Mouse (Mus musculus) WW6 (cell line): ENCODE measurements around the gene Cabin1.

ENCODE experiments used
- DNase-seq: peaks from one replicate; pipeline ENCODE4 v3.0.0-alpha.2; 2013; ENCODE audit warnings: low read depth, low spot score

The Cabin1 gene

DNA sequence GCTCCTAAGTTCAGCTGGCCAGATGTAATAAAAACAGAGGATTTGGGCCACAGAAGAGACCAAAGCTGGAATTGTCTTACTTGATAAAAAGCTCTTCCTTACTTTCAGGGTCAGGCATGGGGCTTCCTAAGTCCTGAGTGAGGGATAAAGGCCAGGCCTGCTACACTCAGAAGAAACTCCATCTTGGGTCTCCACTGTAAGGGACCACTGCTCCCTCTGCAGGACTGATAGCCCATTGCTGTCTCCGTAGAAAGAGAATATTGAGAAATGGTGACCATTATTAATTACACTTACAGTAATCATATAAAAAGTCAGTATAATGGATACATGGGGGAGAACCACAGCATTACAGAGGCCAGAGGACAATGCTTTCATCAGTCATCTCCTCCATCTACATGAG, 60.6 kb downstream of the Cabin1 start:
- no peak for DNase-seq

DNA sequence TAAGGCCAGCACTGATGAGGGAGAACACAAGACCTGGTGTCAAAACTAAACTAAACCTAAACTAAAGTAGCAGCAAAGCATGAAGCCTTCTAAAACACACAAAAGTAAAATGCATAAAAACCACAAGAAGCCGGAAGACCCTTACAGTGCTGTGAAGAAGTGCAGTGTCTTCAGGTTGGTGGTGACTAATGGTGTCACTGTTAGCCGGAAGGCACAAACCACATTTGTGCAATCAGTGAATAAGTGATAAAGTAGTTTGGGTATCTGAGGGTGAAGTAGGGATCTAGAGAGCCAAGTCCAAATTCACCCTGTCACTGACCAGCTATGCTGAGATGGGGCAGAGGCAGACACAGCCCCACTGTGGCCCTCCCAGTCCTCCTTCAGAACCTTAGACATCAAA, 61.6 kb downstream of the Cabin1 start:
- DNase-seq = no peak

DNA sequence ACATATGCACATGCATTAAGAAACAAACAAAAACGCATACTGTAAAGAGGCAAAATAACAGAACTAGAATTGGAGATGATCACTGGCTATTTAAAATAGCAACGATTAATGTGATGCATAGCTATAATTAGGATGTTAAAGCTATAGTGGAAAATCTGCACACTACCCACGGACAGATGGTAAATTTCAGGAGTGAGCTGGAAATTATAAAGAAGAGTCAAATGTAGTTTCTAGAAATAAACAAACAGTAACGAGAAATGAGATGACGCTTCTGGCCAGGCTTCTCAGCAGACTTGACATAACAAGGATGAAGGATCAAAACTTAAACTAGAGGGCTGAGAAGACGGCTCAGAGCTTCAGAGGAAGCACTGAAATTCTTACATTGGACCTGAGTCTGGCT, 62.9 kb downstream of the Cabin1 start:
- DNase-seq = no peak

DNA sequence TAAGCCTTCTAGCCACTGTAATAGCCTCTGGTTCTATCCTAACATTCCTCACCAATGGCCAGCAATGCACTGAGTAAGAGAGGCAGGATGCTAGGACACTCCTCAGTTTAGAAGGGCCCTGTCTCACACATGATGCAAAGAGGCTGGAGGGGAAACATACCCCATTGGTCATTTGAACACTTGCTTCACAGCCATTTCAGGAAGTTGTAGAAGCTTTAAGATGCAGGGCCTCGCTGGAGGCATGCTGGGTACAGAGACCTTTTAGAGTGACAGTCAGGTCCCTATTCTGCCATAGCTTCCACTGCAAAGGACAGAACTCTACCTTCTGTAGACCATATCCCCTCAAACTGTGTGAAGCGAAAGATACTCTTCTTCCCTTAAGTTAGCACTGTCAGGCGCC, 66.4 kb downstream of the Cabin1 start:
- no peak for DNase-seq

DNA sequence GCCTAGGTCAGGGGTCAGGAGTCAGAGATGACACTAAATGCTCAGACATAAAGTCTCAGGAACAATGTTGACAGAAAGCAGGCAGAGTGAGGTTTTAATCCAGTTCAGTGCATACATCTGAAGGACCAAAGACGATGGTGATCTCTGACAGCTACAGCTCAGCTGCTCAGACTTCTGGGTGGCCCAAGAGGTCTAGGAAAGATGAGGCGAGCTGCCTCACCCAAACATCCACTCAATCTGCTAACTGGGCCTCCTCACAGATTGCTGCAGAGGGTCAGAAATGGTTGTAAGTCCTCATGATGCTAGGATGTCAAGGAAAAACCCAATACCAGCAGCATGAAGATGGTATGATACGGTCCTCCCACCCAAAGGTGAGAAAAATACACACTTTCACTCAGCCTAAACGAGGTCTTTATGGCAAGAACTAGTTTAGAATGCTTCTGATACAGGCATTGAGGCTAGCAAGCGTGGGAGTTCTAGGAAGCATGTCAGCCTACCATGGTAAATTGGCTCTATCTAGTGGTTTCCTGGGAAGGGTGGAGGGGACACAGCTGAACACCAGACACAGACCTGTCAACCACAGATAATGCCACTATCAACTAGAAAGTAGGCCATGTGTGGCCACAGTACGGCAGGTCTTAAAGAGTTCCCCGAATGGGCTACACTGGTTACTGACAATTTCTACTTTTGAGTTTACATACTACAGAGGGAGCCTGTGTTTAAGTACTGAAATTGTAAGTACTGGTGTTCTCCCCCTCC, 67.4 kb downstream of the Cabin1 start:
- DNase-seq = no peak

DNA sequence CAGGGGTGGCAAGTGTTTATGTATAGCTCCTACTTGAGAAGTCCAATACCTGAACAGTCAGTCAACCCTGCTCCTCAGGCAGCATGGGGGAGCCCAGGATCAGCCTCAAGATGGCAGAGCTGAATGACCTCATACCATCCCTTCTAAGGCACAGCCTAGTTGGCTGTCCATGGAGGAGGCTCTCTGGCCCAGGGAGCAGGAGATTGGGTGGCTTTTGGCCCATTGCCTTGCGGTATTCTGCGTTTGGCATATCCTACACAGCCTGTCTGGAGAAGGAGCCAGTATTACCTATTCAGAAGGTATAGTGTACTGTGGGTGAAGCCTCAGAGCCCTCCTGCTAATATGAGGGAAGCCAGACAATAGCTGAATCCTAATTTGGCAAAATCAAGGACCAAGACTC, 68.6 kb downstream of the Cabin1 start:
- DNase-seq = no peak

DNA sequence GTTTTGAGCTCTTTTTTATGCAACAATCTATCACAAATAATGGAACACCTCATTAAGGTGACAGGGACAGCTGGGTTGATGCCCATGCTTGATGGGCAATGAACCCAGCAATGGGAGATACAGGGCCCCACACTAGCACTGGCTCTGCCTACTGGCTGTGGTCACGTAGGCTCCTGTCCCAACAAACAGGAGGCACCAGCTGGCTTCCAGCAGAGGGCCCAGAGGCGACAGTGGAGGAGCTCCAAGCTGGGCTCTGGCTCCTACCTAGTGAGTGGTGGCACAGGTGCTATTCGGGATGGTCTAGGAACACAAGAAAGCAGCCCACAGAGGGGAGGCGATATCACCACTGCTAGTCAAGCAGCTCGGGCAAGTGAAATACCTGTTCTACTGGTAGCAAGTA, 69.1 kb downstream of the Cabin1 start:
- no peak for DNase-seq

DNA sequence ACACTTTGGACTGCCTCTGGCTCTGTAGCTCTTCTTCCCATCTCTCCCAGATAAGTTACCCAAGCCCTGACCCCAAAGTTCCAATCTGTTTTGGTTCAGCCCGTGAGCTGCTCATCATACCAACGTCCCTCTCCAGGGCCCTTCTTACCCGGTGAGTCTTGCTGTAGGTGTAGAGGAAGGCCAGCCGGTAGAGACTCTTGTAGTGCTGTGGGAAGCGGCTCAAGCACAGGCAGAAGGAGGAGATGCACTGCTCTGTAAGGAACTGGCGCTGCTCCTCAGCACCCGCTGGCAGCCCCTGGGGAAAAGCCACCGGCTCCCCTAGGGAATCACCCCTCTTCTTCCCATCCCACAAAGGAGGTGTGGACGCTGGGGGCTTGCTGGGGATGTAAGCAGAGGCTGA, 69.6 kb downstream of the Cabin1 start:
- DNase-seq = no peak

DNA sequence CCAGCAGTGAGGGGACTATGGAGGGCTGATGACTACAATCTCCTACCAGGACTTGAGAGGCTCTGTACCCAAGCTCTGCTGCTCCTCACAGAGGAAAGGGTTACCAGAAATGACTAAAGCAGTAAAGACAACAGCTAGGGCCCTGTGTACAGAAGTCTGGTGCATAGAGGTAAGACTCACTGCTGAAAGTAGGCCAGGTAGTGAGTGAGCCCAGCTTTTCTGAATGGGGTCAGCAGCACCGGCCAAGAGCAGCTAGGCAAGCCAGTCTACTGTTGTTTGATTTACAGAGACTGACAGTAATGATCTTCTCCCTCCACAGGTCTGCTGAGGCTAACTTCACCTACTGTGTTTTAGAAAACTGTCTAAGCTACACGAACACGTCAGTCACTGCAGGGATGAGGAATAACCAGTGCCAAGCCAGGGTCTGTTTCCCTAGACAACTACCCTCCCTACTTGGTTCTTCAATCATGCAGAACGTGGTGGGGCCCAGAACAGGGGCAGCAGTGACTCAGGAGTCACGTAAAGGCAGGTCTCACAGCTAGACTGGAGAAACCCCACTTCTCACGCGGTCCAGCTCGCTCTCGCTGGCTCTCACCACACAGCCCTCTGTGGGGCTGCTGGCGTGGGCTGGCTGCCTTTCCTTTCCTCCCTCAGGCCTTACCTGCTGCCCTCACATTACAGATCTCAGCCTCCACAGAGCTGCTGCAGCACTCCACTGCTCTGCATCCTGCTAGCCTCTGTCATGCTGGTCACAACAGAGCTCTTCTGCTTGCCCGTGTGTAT, 70.5 kb downstream of the Cabin1 start:
- DNase-seq = no peak

DNA sequence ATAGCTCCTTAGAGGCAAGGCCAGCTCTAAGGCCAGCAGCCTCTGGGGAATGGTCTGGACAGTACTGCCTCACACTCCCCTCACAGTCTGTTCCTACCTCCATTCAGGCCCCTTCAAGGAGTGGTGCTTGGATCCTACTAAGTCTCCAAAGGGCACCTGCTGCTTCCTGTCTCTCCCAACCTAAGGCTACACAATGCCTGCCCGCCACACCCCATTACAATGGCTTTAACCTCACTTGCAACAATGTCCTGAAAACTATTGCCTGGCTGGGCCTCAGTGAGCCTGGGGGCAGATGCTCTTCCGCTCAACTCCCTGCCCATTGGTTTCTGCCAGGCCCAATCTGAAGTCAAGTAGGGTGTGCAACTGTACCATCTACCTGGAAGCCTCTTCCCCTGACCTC, 75.5 kb downstream of the Cabin1 start:
- DNase-seq = no peak

DNA sequence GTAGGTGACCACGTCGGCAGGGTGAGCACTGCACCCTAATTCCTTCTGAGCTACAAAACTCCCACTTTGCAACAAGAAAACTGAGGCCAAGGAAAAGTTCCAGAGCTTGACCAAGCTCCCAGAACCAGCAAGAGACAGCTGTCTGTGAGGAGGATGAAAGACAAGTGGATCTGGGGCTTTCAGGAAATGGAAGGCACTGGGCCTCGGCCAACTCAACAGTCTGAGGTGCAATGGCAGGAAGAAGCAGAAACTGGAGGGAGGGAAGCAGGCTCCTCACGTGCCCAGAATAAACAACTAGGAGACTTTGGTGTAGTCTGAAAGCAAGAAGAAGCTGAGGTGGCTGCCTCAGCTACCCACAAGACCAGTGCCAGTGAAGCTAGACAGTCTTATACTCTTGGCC, 77.4 kb downstream of the Cabin1 start:
- no peak for DNase-seq

DNA sequence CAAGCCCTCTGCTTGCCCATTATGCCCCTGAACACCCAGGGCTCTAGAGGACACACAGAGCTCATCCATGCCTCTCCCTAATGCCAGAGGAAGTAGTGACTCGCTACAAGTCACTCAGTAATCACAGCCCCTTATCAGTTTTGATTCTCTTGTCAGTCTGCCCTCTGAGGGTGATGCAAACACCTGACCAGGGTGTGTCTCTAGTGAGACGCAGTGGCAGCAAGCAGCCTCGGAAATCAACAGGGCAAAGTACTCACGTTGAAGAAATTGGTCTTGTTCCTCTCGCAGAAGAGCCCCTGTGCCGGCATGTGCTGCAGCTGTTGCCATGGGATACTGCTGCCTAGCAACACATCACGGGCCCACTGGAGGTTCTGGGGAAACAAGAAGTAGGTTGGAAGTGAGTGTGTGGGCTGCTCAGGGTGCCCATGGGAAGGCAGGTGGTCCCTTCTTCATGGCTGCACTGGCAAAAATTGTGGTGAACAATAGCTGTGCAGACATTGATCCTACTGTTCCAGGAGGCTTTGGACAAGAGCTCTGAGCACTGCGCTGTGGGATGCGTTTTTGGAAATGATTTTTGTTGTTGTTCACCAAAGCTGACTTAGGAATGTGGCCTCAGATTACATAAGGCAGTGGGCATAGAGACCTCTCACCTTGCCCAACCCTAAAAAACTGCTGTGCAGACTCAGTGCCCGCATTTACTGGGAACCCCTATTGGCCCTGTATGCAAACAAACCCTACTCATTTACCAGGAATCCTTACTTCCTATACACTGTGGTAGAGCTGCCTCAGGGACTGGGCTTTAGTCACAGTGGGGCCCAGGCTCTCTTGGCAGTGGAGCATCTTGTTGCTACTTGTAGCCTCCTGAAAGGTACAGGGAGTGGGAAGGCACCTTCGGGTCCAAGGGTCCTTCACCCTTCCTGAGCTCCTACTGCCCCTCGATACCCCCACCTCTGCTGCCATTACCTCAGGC, 79.8 kb downstream of the Cabin1 start:
- DNase-seq = no peak

DNA sequence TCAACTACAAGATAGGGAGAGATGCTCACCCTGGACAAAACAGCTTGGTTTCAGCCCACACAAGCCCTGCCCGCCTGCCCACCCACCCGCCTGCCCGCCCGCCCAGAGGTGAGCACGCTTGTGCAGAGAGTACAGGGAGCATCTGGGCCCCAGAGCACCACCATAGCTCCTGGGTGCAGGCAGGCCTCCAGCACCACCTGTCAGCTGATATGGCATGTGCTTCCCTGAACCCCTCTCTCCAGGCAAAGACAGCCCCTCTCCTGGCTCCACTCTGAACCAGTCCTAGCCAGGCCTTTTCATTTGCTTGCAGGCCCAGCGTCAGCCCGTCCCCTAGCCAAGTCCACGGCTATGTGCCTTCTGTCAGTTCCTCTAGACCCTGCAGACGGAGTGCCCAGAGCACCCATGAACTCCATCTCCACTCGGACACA, 83.6 kb downstream of the Cabin1 start:
- no peak for DNase-seq

DNA sequence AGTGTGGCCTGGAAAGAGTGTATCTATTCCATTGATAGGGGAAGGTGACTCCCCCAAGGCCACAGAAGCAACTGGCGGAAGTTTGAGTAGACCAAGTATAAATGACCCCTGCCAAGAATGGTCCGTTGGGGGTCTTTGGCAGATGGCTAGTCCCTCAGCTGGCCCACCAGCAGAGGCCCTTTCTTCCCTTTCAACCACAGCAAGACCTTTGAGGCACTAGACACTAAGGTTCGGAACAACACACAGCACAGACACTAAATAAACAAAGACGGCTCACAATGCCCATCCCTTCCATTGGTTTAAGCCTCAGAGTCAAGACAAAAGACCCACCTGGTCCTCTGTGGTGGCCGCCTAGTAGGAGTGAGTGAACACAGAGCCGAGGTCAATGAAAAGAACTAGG, 84.9 kb downstream of the Cabin1 start:
- no peak for DNase-seq

DNA sequence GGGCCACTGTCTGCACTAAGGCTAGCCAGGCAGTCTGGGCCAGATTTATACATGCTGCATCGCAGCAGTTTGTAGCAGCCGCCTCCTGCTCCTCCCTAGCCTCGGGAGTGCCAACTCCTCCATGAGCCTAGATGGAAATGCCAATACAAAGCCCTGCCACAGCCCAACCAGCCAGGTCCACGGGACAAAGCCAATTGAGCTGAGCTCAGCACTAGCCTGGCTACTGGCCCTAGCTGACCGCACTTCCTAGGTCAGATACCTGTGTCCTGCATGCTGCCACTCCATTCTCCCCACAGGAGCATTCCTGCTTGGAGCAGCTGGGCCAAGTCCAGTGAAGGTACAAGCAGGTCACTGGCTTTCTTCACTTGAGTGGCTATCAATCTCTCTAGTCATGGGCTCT, 86.2 kb downstream of the Cabin1 start:
- no peak for DNase-seq

DNA sequence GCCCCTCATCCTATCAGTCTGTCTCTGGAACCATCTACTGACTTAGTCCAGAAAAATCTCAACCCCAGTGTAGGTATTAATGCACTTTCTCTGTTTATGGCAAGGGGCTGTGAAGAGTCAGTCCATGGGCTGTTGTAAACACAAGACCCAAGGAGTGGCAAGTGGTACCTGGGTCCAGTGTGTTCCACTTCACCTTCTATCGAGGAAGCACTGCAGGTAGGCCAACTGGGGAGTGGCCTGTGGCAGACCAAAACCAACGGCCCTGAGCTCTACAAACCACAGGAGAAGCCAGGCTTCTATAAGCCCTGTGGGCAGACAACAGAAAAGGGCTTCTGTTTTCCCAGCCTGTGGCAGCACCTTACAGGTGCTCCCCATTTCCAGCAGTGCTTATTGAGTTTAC, 86.6 kb downstream of the Cabin1 start:
- no peak for DNase-seq

DNA sequence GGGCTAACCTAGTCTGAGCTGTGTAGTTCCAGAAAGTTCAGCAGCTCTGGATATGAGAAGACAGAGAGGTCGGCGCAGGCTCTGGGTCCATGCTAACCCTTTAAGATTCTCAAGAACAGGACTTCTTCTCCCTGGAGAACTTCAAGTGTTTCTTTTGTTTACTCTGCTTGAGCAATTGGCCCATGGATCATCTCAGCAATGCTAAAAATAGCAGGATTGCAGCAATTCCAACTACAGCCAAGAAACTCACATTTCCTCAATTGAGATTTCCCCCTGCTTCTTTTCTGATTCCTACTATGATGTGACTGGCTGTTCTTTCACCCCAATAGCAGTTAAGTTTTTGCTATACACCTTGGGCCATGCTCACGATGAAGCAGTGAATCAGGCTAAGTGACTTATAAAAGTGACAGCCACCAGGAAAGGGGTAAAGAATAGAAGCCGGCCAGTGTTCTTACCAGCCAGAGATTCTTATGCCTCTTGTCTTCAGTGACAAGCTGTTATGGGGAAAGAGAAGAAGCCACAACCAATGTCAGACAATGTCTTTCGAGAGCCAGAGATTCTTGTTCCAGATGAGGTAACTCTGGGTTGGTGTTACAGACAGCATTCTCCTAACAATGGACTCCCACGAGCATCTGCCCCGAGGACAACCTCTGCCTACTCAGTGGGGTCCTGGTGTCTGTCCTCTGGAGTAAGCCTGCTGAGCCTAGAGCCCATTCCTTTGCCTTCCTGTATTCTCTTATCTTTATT, 87.1 kb downstream of the Cabin1 start:
- DNase-seq = no peak

DNA sequence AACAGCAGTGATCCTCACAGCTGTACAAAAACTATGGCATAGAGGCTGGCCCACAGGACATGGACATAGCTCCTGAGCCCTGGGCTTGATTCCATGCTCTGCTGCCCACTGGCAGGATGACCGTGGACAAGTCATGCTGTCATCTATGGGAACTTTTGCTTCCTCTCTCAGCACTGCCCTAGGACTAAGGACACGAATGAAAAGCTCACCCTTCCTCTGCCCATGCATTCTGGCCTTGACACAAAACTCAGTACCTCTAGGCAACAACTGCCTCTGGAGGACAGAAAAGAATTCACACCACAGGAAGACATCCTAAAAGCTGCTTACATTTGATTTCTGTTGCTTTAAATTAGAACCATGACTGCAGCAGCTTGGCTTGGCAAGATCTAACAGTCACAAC, 87.9 kb downstream of the Cabin1 start:
- no peak for DNase-seq

DNA sequence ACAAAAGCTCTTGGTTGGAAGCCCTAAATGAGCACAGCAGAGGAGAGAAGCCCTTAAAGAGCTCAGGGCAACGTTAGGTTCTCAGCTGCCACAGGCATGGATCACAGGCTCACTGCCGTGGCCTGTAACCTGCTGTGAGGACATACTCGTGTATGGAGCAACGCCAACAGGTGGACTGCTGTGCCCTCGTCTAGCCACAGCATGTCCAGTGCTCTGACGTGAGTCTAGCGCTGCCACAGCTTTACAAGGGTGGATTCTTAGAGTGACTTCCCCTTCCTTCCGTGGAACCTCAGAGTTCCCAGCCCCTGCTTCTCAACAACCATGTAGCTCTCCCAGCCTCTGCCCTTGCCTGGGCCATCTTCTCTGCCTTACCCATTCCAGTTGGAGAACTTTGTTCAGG, 88.5 kb downstream of the Cabin1 start:
- DNase-seq = no peak

DNA sequence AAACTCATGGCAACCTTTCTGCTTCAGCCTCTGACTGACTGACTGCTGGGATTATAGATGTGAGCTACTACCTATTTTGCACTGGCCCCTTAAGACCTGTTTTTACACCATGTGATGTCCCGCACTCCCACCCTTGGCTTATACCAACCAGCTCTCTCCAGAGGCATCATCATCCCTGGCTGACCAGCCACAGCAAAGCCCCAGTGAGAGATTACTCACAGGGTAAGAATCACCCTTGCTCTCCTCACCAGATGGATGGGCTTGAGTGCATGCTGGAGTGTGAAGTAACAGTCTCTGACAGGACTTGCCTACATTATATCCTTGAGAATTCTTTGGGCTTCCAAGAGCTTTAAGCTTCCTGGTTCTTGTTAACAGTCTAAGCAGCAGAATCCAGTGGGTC, 94.2 kb downstream of the Cabin1 start:
- DNase-seq = no peak

DNA sequence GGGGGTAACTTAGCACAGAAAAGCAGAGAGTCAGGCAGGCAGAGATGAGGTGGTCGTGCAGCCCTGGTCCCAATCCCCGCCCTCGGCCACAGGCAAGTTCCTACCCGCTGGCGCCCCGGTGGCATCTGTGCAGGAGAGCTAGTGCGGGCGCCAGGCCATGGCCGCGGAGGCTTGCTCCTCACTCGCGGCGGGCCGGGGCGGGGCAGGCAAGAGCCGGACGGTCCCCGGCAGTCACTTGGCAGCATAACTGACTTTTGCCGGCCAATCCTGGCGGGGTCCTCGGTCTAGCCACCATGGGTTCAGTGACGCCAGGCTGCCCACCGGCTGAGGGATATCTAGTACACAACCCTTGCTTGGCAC, 96.2 kb downstream of the Cabin1 start:
- no peak for DNase-seq
